Mouse (Mus musculus): ENCODE measurements at regions not wholly inside any gene's neighbourhood (a gene's known extent, or its start where the extent isn't known, plus 50 kb on each side); places are given as distances from the start of the nearest gene placed in this dataset.

GRCm38 (mm10) chr11:86881710-86882109, 74.2 kb upstream of the Dhx40 start:
- no peaks in the 10 kb centered on the region; the same call in 1 of the 2 replicates for H3K4me1 ChIP-seq
- H3K36me3 ChIP-seq (replicated peaks) = no peaks in the 10 kb centered on the region
- no peaks in the 10 kb centered on the region for H3K27me3 ChIP-seq
- H3K4me2 ChIP-seq = no peak overlapping the region
- no peak overlapping the region for H3K27ac ChIP-seq
- H3K9ac ChIP-seq = no peak overlapping the region
- ATAC-seq (ENCODE audit: low FRiP score) = no peak
- no peak overlapping the region for H3K4me3 ChIP-seq (replicated peaks)
- no peaks in the 10 kb centered on the region for H3K9me3 ChIP-seq

- peaks cover 5% of the 10 kb centered on the region for H3K4me1 ChIP-seq
- no peaks in the 10 kb centered on the region for H3K9me3 ChIP-seq
- H3K27me3 ChIP-seq = no peaks in the 10 kb centered on the region
- WGBS = 64% methylated on average over 6 of the region's 6 CpGs
- H3K36me3 ChIP-seq (replicated peaks) = no peaks in the 10 kb centered on the region
- H3K9ac ChIP-seq = no peak overlapping the region
- H3K4me3 ChIP-seq (replicated peaks) = no peak overlapping the region
- H3K27ac ChIP-seq = no peak overlapping the region
- H3K4me2 ChIP-seq = no peak overlapping the region
- no peak for ATAC-seq (ENCODE audit: low FRiP score)
These were observed 71.9 kb upstream of the Dhx40 start for GRCm38 (mm10) chr11:86879356-86879905.

GRCm38 (mm10) chr11:86878327-86879065, 71.0 kb upstream of the Dhx40 start:
- Histone ChIP-seq H3K9ac (no peak overlapping the region), H3K4me1 (peaks cover 14% of the 10 kb centered on the region), H3K36me3 (replicated peaks) (no peaks in the 10 kb centered on the region), H3K27me3 (no peaks in the 10 kb centered on the region), H3K4me2 (no peak overlapping the region), H3K4me3 (replicated peaks) (no peak overlapping the region), H3K9me3 (no peaks in the 10 kb centered on the region), H3K27ac (no peak overlapping the region)
- 85% methylated on average over 11 of the region's 11 CpGs for WGBS
- ATAC-seq (ENCODE audit: low FRiP score) = no peak

GRCm38 (mm10) chr11:86876509-86876908, 69.0 kb upstream of the Dhx40 start:
- H3K9ac ChIP-seq = no peak overlapping the region
- ATAC-seq (ENCODE audit: low FRiP score) = no peak
- H3K4me2 ChIP-seq = no peak overlapping the region
- H3K4me3 ChIP-seq (replicated peaks) = no peak overlapping the region
- 51% methylated on average over 8 of the region's 8 CpGs for whole genome bisulfite sequencing
- H3K27ac ChIP-seq = no peak overlapping the region
- H3K36me3 ChIP-seq (replicated peaks) = no peaks in the 10 kb centered on the region
- peaks cover 24% of the 10 kb centered on the region for H3K4me1 ChIP-seq
- H3K9me3 ChIP-seq = no peaks in the 10 kb centered on the region
- H3K27me3 ChIP-seq = no peaks in the 10 kb centered on the region

GRCm38 (mm10) chr11:86875738-86876137, 68.2 kb upstream of the Dhx40 start:
- H3K4me1 ChIP-seq = peaks cover 24% of the 10 kb centered on the region
- H3K27me3 ChIP-seq = no peaks in the 10 kb centered on the region
- no peak for ATAC-seq (ENCODE audit: low FRiP score)
- H3K27ac ChIP-seq = no peak overlapping the region
- no peaks in the 10 kb centered on the region for H3K36me3 ChIP-seq (replicated peaks)
- H3K9ac ChIP-seq = no peak overlapping the region
- WGBS = 83% methylated on average over 1 of the region's 1 CpGs
- H3K4me3 ChIP-seq (replicated peaks) = no peak overlapping the region
- H3K9me3 ChIP-seq = no peaks in the 10 kb centered on the region
- H3K4me2 ChIP-seq = no peak overlapping the region

- Histone ChIP-seq H3K4me2 (no peak overlapping the region), H3K4me3 (replicated peaks) (no peak overlapping the region), H3K27ac (no peak overlapping the region), H3K9ac (no peak overlapping the region), H3K27me3 (no peaks in the 10 kb centered on the region), H3K9me3 (no peaks in the 10 kb centered on the region), H3K4me1 (peaks cover 24% of the 10 kb centered on the region), H3K36me3 (replicated peaks) (no peaks in the 10 kb centered on the region)
- no peak for ATAC-seq (ENCODE audit: low FRiP score)
- 72% methylated on average over 12 of the region's 12 CpGs for WGBS
These were observed 67.2 kb upstream of the Dhx40 start for GRCm38 (mm10) chr11:86874666-86875295.

- Histone ChIP-seq H3K36me3 (replicated peaks) (no peaks in the 10 kb centered on the region), H3K9me3 (no peaks in the 10 kb centered on the region), H3K4me3 (replicated peaks) (no peak overlapping the region), H3K27me3 (no peaks in the 10 kb centered on the region), H3K9ac (no peak overlapping the region), H3K4me1 (peaks cover 24% of the 10 kb centered on the region), H3K27ac (peak overlapping the region; percentile 48; the same call in 1 of the 2 replicates), H3K4me2 (peak overlapping the region; percentile 15; the same call in 1 of the 2 replicates)
- 23% methylated on average over 1 of the region's 1 CpGs for WGBS
- 0 out of 2 replicates have a peak, but pooled peaks have one; percentile 20 for ATAC-seq (ENCODE audit: low FRiP score)
These were observed 65.8 kb upstream of the Dhx40 start for GRCm38 (mm10) chr11:86873406-86873700.

GRCm38 (mm10) chr11:86872537-86873405, 65.2 kb upstream of the Dhx40 start:
- peak overlapping the region; percentile 48; the same call in 1 of the 2 replicates for H3K27ac ChIP-seq
- H3K9ac ChIP-seq = no peak overlapping the region
- H3K9me3 ChIP-seq = no peaks in the 10 kb centered on the region
- peak; percentile 41; the same call in 1 of the 2 replicates for ATAC-seq (ENCODE audit: low FRiP score)
- H3K4me3 ChIP-seq (replicated peaks) = no peak overlapping the region
- H3K27me3 ChIP-seq = no peaks in the 10 kb centered on the region
- H3K4me2 ChIP-seq = peak overlapping the region; percentile 15; the same call in 1 of the 2 replicates
- 56% methylated on average over 10 of the region's 10 CpGs for WGBS
- H3K36me3 ChIP-seq (replicated peaks) = no peaks in the 10 kb centered on the region
- peaks cover 24% of the 10 kb centered on the region for H3K4me1 ChIP-seq

GRCm38 (mm10) chr11:86871782-86872181, 64.2 kb upstream of the Dhx40 start:
- no peaks in the 10 kb centered on the region for H3K36me3 ChIP-seq (replicated peaks)
- peaks cover 28% of the 10 kb centered on the region for H3K4me1 ChIP-seq
- H3K9ac ChIP-seq = no peak overlapping the region
- H3K9me3 ChIP-seq = no peaks in the 10 kb centered on the region
- no peaks in the 10 kb centered on the region for H3K27me3 ChIP-seq
- H3K4me2 ChIP-seq = no peak overlapping the region
- no peak overlapping the region for H3K27ac ChIP-seq
- no peak overlapping the region for H3K4me3 ChIP-seq (replicated peaks)
- ATAC-seq (ENCODE audit: low FRiP score) = no peak
- 66% methylated on average over 4 of the region's 4 CpGs for WGBS

- H3K27ac ChIP-seq = no peak overlapping the region
- no peaks in the 10 kb centered on the region for H3K36me3 ChIP-seq (replicated peaks)
- peaks cover 29% of the 10 kb centered on the region for H3K4me1 ChIP-seq
- no peaks in the 10 kb centered on the region for H3K9me3 ChIP-seq
- no peak overlapping the region for H3K9ac ChIP-seq
- no peaks in the 10 kb centered on the region for H3K27me3 ChIP-seq
- H3K4me2 ChIP-seq = no peak overlapping the region
- ATAC-seq (ENCODE audit: low FRiP score) = no peak
- 87% methylated on average over 9 of the region's 9 CpGs for WGBS
- no peak overlapping the region for H3K4me3 ChIP-seq (replicated peaks)
These were observed 63.1 kb upstream of the Dhx40 start for GRCm38 (mm10) chr11:86870486-86871165.

GRCm38 (mm10) chr11:86866931-86867330, 59.4 kb upstream of the Dhx40 start:
- no peak for ATAC-seq (ENCODE audit: low FRiP score)
- 78% methylated on average over 10 of the region's 10 CpGs for WGBS
- peaks cover 5% of the 10 kb centered on the region for H3K4me1 ChIP-seq
- H3K27me3 ChIP-seq = no peaks in the 10 kb centered on the region
- H3K9ac ChIP-seq = no peak overlapping the region
- no peak overlapping the region for H3K27ac ChIP-seq
- H3K36me3 ChIP-seq (replicated peaks) = no peaks in the 10 kb centered on the region
- H3K4me2 ChIP-seq = no peak overlapping the region
- H3K9me3 ChIP-seq = no peaks in the 10 kb centered on the region
- no peak overlapping the region for H3K4me3 ChIP-seq (replicated peaks)
